Mouse (Mus musculus) kidney, postnatal 4 days (tissue): ENCODE measurements at regions not wholly inside any gene's neighbourhood (a gene's known extent, or its start where the extent isn't known, plus 50 kb on each side); places are given as distances from the start of the nearest gene placed in this dataset.
A peak's percentile ranks its signal among the peaks of the same experiment; 100 is the strongest.

Source experiments
- DNase-seq, 2 experiments: peaks; one replicate each; pipeline ENCODE4 v3.0.0; 2021; ENCODE audit warnings: mixed read lengths in 2 of 2

GRCm38 (mm10) chr3:62047704-62048506 lies 290.2 kb upstream of the Arhgef26 start:
- no peak for DNase-seq

GRCm38 (mm10) chr3:62054237-62054636 lies 283.9 kb upstream of the Arhgef26 start:
- no peak for DNase-seq

GRCm38 (mm10) chr3:62078511-62078910 lies 259.6 kb upstream of the Arhgef26 start:
- no peak for DNase-seq

GRCm38 (mm10) chr3:62085544-62085943 lies 252.6 kb upstream of the Arhgef26 start:
- no peak for DNase-seq

GRCm38 (mm10) chr3:62087215-62087614 lies 250.9 kb upstream of the Arhgef26 start:
- DNase-seq, result no peak

GRCm38 (mm10) chr3:62103101-62103500 lies 235.0 kb upstream of the Arhgef26 start:
- DNase-seq, result peak; percentile 49 to 62

- DNase-seq, result no peak
Measured at GRCm38 (mm10) chr3:62103872-62104271, 234.3 kb upstream of the Arhgef26 start.

- DNase-seq, result no peak
Measured at GRCm38 (mm10) chr3:62104560-62104959, 233.6 kb upstream of the Arhgef26 start.

GRCm38 (mm10) chr3:62107339-62107738 lies 230.8 kb upstream of the Arhgef26 start:
- no peak for DNase-seq
